Mouse (Mus musculus) skeletal muscle tissue, adult 2 months (tissue): ENCODE measurements around the gene Fam217a.
"Not testable (repeated sequence)": the region's sequence is repeated elsewhere in the genome, so short reads cannot be mapped to it uniquely, and the experiment has no call there.

Experiments
- DNase-seq: peaks from one replicate; pipeline ENCODE4 v3.0.0-alpha.2; 2012; ENCODE audit warnings: low read depth, low spot score

Fam217a gene

DNA sequence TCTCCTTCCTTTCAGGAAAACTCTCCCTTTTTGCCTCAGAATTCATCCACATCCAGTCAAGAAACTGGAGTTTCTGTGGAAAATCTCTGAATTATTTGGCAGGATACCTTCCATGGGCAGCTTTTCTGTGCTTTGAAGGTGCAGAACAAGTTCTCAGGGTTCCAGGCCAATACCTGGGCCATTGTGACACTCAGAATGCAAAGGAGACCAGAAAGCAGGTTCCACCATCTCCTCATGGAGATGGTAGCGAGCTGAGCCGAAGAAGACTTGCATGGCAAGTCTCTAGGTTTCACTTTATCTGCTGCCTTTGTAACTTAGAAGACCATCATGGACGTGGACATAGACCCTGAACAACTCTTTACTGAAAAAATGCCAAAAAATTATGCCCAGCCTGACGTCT, at the start of gene Fam217a, which contains the start of gene 4933417A18Rik:
Fam217a (minus strand) TSS at position 101 of the 400 bp plus-strand sequence.
4933417A18Rik (plus strand) TSS at position 200 of the 400 bp plus-strand sequence.
- DNase-seq, result no peak

DNA sequence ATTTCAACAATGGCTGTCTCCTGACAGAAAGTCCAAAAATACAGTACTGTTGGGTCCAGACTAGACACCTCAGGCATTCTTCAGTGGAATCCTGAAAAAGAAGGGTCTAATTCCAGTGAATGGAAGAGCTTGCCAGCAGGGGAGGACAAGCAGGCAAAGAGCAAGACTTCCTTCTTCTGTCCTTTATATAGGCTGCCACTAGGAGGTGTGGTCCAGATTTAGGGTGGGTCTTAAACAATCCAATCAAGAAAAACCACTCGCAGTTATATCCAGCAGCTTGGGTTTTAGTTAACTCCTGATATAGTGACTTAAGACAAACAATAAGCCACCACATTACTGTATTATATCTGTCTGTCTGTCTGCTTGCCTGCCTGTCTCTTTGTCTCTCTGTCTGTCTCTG, 49.7 kb upstream of the Fam217a start:
- no peak for DNase-seq

- no peak for DNase-seq
Observed at GRCm38 (mm10) chr13:34973149-34973548, 49.0 kb upstream of the Fam217a start.

GRCm38 (mm10) chr13:34972456-34972855, 48.3 kb upstream of the Fam217a start:
- not testable (repeated sequence) for DNase-seq

- not testable (repeated sequence) for DNase-seq
Observed at GRCm38 (mm10) chr13:34965647-34966046, 41.5 kb upstream of the Fam217a start.

DNA sequence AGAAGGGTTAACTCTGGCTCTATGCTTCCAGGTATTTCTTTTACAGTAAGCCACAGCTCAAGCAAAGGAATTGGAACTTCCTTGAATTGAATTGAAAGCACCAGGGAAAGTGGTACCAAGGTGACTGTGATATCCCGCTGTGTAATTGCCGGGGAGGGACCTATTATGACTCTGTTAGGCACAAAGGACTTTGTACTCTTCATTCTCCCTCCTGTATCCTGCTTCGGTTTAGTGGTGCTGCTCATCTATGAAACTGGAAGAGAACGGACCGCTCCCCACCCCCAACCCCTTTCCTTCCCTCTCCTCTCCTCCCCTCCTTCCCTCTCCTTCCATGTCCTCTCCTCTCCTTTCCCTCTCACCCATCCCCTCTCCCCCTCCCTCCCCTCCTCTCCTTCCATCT, 40.8 kb upstream of the Fam217a start:
- no peak for DNase-seq

DNA sequence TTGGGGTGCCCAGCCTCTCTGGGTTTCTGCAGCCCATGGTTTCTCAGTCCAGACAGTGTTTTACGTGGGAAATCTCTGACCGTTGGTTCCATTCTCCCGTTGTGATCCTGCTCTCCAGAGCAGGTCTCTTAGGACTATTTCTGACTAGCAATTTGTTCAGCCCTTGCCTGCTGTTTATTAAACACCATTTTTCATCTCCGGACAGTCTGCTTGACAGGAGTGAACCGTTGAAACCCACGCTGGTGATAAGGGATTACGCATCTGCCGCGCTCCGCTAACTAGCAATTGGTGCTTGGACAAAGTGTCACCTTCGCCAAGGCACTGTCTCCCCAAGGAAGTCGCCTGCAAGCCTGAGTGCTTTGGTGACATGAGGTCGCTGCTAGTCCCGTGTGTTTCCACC, 40.3 kb upstream of the Fam217a start:
- DNase-seq, result no peak

- DNase-seq, result peak; percentile 10
Observed at GRCm38 (mm10) chr13:34963511-34964397, 39.6 kb upstream of the Fam217a start, which contains the start of gene Eci3. Eci3 (minus strand) TSS chr13:34963810.

DNA sequence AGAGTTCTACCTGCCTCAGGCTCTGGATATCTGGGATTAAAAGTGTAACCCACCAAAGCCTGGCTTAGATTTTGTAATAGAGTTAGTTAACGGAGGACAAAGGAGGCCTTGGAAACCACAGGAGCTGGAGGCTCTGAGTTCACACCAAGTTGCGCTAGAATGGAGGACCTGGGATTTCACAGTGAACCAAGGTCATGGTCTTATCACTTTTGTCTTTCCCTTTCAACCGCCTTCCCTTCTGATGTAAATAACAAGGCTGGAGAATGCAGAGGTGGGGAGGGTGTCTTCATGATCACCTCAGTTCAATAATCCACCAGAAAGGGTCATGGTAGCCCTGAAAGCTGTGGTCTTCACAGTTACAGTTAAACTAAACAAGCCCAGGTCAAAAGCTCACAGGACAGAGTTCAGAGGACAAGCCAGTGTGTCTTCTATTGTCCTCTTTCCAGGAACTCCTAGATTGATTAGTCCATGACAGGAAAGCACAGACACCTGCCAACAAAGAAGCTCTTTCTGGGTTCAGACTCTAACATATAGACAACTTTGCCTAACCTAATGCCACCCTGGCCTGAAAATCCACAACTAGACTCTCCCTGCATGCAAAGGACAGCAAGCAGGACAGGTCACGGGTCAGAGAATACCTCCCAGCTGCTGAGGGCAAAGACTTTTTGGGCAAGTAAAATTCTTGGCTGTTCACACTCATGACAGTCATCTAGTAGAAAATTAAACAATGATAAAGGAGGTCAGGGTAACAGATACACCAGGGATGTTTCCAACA, 37.1 kb upstream of the Fam217a start:
- no peak for DNase-seq

DNA sequence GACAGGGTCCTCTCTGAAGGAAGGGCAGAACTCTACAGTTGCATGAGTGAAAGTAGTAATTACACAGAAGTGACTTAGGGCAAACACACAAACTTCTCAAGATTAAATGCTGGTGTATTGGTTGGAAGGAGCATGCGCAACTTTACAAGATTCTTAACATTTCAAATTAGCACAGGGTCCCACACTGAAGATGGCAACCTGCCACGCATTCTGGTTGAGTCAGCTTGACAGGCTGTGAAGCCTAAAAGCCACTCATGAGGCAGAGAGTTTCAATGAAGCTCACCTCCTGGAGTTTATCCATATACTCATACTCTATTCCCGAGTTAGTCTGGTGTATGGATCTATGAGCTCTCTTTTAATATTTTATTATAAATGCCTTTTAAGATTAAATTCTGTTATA, 34.0 kb upstream of the Fam217a start:
- DNase-seq, result not testable (repeated sequence)

DNA sequence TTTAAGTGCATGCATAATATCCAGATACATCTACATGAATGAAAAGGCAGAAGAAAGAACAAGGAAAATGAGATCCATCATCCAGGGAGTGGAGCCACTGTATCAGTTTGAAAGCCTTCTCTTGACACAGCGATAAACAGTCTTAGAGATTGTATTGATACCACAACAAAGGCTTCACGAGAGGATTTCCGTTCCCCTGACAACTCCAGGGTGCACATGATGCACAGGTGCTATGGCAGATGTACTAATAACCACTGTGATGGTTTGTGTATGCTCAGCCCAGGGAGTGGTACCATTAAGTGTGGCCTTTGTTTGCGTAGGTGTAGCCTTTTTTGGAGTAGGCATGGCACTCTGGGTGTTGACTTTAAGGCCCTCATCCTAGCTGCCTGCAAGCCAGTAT, 32.8 kb upstream of the Fam217a start:
- no peak for DNase-seq

- not testable (repeated sequence) for DNase-seq
Observed at GRCm38 (mm10) chr13:34951437-34951836, 27.3 kb upstream of the Fam217a start.

GRCm38 (mm10) chr13:34942370-34942769, 18.3 kb upstream of the Fam217a start:
- DNase-seq, result no peak

- no peak for DNase-seq
Observed at GRCm38 (mm10) chr13:34934931-34935644, 11.0 kb upstream of the Fam217a start.

DNA sequence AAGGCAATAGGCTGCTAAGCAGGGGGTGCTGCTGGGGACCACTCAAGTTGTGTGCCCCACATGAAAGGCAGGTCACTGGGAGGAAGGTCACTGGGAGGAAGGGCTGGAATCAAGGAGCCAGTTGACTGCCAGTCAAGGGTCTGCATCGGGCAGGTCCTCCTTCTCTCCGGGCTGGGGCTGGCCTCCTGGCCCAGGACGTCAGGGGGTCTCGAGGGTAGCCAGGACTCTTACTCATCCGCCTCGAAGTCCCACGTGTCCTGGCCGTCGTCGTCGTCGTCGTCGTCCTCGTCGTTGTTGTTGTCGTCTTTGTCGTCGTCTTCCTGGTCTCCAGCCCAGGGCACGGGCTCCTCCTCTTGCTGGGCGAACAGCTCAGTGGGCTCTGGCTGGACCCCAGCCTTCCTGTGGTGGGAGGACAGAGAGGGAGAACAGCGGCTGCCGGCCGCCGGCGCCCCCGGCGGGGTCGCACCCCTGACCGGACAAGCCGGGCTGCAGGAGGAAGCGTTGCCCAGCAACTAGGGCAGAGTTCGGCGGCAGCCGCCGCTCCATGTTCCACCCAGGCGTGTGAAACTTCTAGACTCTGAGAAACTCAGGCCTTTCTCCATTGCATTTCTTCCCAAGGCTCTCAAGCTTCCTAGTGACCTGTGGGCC, 7.5 kb downstream of the Fam217a start:
- DNase-seq, result no peak

DNA sequence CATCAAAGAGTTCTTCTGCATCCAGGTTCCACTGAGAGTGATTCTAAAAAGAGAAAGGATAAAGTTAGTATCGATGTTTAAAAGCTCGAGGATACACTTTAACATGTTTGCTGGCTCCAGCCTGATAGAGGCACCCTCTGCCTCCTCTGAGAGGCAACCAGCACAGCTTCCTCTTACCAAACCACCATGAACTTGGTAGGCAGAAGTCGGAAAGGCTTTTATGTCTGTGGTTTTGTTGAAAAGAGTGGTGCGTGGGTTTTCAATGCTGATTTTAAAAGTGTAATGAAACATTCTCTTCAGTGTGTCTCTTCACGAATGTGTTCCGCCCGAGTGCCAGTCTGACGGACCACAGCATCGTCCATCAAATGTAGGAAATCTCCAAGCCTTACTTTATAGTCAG, 9.5 kb downstream of the Fam217a start:
- no peak for DNase-seq

DNA sequence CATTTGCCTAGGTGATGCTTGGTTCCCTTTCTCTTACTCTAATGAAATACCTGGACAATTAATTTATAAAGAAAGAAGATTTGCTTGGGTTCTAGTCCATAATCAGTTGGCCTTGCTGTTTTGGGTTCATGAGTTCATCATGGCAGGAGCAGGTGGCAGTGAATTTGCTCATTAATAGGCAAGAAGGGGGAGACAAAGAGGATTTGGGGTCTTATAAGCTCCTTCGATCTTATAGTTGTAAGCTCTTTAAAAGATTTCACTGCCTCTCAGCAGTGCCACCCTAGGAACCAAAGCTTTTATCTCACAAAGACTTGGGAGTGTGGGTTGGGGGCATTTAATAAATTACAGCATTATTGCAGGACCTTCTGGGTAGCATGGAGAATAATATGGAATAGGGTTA, 31.2 kb downstream of the Fam217a start:
- DNase-seq, result no peak

DNA sequence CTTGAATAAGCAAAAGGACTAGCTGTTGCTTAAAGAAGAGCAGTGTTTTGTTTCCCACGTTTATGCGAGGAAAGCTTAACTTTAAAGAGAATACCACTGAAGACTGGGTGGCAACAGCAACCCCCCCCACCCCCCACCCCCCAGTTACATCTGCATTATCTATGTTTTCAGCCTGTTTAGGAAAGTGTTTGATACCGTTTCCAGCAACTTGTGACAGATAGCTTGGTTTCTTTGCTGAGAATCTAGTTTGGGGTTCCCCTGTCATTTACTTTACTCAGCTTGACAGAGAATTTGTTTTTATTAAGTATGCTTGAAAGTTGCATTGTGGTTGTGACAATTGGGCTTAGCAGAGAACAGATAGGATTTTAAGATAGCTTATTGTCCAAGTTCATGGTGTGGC, 47.6 kb downstream of the Fam217a start:
- no peak for DNase-seq

DNA sequence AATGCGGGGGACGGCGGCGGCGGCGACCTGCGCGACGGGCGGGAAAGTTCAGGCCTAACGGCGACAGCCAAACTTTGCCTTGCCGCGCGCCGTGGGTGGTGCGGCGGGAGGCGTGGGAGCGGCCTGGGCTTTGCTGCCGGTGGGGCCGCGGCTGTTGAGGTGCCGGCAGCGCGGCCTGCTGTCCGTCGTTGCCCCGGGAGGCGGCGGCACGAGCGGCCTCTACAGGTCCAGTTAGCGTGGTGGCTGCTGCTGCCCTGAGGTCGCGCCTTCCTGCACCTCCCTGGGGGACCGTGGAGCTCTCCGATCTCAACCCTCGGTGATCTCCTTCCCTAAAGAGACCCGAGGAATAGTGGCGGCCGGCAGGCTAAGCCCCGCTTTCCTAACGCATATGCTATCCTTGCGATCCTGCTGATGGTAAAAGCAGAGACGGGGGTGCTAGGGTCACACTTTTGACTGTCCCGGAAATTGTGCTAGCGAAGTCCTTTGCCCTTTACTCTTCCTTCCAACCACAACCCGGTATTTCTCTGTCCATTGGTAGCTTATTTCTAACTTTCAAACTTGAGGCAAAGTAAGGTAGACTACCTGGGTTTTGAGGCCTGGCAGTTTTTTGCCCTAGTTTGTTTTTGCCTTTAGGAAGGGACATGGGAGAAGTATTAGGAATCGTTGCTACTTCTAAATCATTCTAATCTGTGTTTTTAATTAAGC, 48.2 kb downstream of the Fam217a start:
- DNase-seq, result peak; percentile 29

DNA sequence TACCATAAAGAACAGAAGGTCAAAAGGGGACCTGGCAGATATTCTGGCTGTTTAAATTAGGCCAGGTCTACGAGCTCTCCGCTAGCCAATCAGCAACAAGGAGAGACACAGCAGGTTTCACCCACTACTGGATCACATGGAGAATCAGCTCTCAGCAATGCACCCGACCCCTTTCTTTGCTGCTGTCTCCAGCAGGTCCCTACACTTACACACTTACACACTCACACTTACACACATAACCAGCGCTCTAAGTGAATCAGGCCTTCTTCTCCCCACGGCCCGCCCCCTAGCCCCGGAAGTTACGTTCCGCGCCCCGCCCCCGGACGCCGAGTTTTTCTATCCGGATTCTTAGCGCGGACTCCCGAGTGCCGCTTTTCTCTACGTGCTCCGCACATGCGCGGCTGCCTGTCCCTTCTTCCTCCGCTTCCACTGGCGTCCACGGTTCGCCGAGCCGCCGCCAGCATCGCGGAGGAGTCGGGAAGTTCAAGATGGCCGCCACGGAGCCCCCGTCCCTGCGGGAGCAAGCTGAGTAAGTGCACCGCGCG, 48.9 kb downstream of the Fam217a start, which contains the start of gene Prpf4b:
Prpf4b (plus strand) TSS at position 137 of the 545 bp plus-strand sequence.
- peak; percentile 83 for DNase-seq
